Mouse (Mus musculus): ENCODE measurements around the gene Scn9a.

Gene Scn9a

DNA sequence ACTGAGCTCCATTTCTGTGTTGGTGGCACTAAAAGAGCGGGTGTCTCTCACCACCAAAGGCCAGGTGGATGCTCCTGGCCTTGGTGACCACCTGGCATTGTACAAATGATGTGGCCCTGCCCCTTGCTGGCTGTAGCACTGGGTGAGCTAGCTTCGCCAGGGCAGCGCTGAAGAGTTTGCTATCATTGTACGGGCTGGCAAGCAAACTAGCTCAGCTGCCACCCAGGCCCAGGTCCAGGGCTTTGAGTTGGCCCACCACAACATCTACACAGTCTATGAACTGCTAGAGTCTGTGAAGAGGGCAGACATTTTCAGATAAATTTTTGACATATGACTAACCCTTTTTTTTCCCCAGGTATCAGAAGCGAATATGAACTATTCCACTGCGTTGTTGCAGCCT, 170.8 kb downstream of the Scn9a start:
- DNase-seq (ENCODE audit: extremely low spot score, low read depth, low spot score), result no peak

DNA sequence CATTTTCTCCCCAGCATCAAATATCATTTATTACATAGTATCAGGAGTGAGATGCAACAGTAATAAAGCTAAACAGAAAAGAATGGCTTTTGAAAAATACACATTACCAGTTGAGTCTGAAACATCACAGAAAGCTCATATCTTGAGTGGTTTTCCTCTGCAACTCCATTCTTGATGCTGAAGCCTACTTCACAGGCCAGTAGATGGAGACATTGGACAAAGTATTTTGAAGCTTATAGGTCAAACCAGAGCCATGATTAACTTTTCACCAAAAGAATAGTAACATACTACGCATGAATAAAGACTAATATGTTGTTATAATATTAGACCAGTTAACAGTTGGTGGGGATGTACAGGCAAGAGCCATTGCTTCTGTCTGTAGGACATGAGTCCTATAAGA, 172.3 kb downstream of the Scn9a start:
- no peak for DNase-seq (ENCODE audit: extremely low spot score, low read depth, low spot score)

DNA sequence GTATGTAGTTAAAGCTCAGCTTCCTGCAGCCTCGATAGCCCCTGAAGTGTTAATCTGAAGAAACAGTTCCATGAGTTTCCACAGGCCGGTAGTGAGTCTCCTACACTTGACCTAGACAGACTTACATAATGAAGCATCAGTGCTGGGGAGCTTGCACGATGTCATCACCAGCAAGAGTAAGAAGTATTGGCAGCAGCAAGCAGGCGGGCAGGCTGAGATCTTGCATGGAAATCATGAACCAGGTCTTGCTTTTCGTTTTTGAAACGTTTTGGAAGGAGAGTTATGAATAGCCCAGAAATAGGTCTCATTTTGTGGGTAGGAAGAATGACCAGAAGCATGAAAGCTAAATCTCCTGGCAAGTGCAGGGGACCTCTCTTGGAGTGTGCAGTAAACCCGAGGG, 194.1 kb downstream of the Scn9a start, which contains the start of gene Scn1a:
Gene Scn1a (minus strand): TSS at position 130 of the 400 bp plus-strand sequence.
- no peak for DNase-seq (ENCODE audit: extremely low spot score, low read depth, low spot score)

DNA sequence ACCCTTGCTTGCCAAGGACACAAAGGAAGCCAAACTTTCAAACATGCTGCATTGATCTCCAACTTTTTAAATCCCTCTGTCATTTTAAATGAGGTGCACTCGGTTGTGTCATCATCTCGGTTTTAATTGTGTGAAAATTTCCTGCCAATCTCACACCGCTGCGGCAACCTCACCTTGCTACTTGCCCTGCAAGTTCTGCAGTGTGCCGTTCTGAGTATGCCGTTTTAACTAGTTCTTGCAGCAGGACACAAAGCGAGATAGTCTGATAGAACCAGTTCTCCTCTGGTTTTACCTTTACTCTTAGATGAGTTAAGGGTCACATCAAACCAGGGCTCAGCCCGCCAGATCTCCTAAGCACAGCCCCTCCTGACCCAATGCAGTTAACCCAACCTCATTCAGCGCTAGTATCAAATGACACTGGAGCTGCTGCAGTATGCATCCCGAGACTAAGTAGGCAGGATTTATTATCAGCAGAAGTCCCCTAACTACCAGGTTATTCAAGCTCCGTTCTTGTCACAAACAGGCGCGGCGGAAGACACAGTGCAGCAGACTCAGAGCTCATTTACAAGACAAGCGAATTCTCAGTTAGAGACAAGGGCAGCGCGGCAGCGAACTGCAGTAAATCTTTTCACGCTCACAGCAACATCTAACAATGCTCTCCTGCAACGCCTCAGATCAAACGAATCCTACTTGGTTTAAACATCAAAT, 194.8 kb downstream of the Scn9a start:
- DNase-seq (ENCODE audit: extremely low spot score, low read depth, low spot score), result no peak

DNA sequence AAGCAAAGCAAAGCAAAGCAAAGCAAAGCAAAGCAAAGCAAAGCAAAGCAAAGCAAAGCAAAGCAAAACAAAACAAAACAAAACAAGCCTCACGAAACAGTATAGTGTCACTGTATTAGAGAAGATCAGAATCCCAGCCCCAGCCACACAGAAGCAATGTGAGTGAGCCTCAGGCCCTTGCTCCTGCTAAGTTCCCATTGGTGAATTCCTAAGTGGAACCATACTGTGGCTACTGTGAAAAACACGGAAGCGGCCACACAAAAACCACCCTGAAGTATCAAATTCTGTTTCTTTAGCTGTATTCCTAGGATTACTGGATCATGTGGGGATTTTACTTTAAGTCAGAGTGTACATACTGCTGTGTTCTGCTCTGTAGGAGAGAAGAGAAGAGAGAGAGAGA, 198.5 kb downstream of the Scn9a start:
- no peak for DNase-seq (ENCODE audit: extremely low spot score, low read depth, low spot score)

Measured in hindlimb bud, embryonic 11.5 days (tissue).